Mouse (Mus musculus) left cerebral cortex, adult 2 months (tissue): ENCODE results near the gene Ttc23l. TPM values are rescaled to one million over a fixed set of nuclear protein-coding genes. Genes with fewer than 3 reads are reported as not detected.
A peak's percentile ranks its signal among the peaks of the same experiment; 100 is the strongest.
"Not testable (repeated sequence)": the region's sequence is repeated elsewhere in the genome, so short reads cannot be mapped to it uniquely, and the experiment has no call there.

Experiments
- DNase-seq, 2 experiments: peaks; one replicate each; pipeline ENCODE4 v3.0.0; 2021 to 2022; ENCODE audit warnings: low spot score in 2 of 2, mixed read lengths in 1 of 2; ENCODE audit errors: extremely low spot score in 1 of 2
- H3K27ac ChIP-seq: fragments of 200-600 bp; 2 replicates; pipeline ENCODE4 v1.8.1; 2022
- H3K4me3 ChIP-seq: fragments of 200-600 bp; 2 replicates; pipeline ENCODE4 v1.8.1; 2022
- CTCF ChIP-seq: fragments of 200-600 bp; IDR thresholded peaks from 2 replicates; pipeline ENCODE4 v1.8.1; 2022; ENCODE audit warnings: antibody characterized with exemption, mild to moderate bottlenecking, moderate library complexity
- intact Hi-C: fragments of 180-260 bp; cut with DNase I; formaldehyde crosslinking; loops from one replicate; pipeline ENCODE4 v1.15.1; 2025
- total RNA-seq, 2 experiments: library from RNA; stranded (reverse); gene quantifications; 2 replicates each; pipeline ENCODE4 v1.2.3; 2021

Gene Ttc23l
- total RNA-seq, 2 experiments from 2014 or later: not detected

- intact Hi-C loops: loop anchor here (1.0 to 5.0 kb wide), 3 partner anchors 372 to 481 kb away; partner anchors contain the start of gene Amacr
- peak; percentile 44 to 57 for DNase-seq
- no peak overlapping the region for H3K4me3 ChIP-seq
- peak; percentile 88 for TF ChIP-seq CTCF
- H3K27ac ChIP-seq: no peak overlapping the region
Measured at GRCm38 (mm10) chr15:10500838-10501719, 57.4 kb downstream of the Ttc23l start.

- no peak overlapping the region for H3K4me3 ChIP-seq
- intact Hi-C loops: loop anchor here (2.0 to 5.0 kb wide), 2 partner anchors 373 to 482 kb away; partner anchors contain the start of gene Amacr
- no peak for DNase-seq
- no peak overlapping the region for H3K27ac ChIP-seq
- TF ChIP-seq CTCF: no peak
Measured at GRCm38 (mm10) chr15:10500035-10500434, 58.4 kb downstream of the Ttc23l start.

GRCm38 (mm10) chr15:10499593-10499992 is 58.9 kb downstream of the Ttc23l start:
- DNase-seq: no peak
- TF ChIP-seq CTCF: no peak
- H3K4me3 ChIP-seq: no peak overlapping the region
- no peak overlapping the region for H3K27ac ChIP-seq
- intact Hi-C loops: loop anchor here (10.0 kb wide), 1 partner anchor 885 kb away; no protein-coding TSS in a partner anchor

- DNase-seq, H3K27ac ChIP-seq, H3K4me3 ChIP-seq: not testable (repeated sequence)
- intact Hi-C loops: loop anchor here (10.0 kb wide), 1 partner anchor 888 kb away; no protein-coding TSS in a partner anchor
Measured at GRCm38 (mm10) chr15:10496696-10497095, 61.8 kb downstream of the Ttc23l start.

GRCm38 (mm10) chr15:10495944-10496343 is 62.5 kb downstream of the Ttc23l start:
- Histone ChIP-seq H3K27ac (no peak overlapping the region), H3K4me3 (no peak overlapping the region)
- no peak for TF ChIP-seq CTCF
- no peak for DNase-seq
- intact Hi-C loops: loop anchor here (10.0 kb wide), 1 partner anchor 889 kb away; no protein-coding TSS in a partner anchor

- Histone ChIP-seq H3K4me3 (no peak overlapping the region), H3K27ac (peak overlapping the region; percentile 62)
- no peak for TF ChIP-seq CTCF
- DNase-seq: no peak
- intact Hi-C loops: loop anchor here (10.0 kb wide), 1 partner anchor 895 kb away; no protein-coding TSS in a partner anchor
Measured at GRCm38 (mm10) chr15:10490101-10490500, 68.4 kb downstream of the Ttc23l start.

GRCm38 (mm10) chr15:10487246-10487645 is 71.2 kb downstream of the Ttc23l start:
- no peak for DNase-seq
- intact Hi-C loops: loop anchor here (5.0 kb wide), 2 partner anchors 495 to 1345 kb away; partner anchors contain the start of genes Amacr and Lmbrd2
- peak; percentile 6 for TF ChIP-seq CTCF
- no peak overlapping the region for H3K27ac ChIP-seq
- H3K4me3 ChIP-seq: no peak overlapping the region

GRCm38 (mm10) chr15:10486365-10486839 is 72.1 kb downstream of the Ttc23l start:
- intact Hi-C loops: loop anchor here (1.0 to 5.0 kb wide), 3 partner anchors 16 to 1344 kb away; partner anchors contain the start of genes Amacr, Dnajc21 and Lmbrd2
- no peak for DNase-seq
- peak overlapping the region; percentile 72 for H3K4me3 ChIP-seq
- no peak for TF ChIP-seq CTCF
- peak overlapping the region; percentile 83 for H3K27ac ChIP-seq

GRCm38 (mm10) chr15:10485484-10486364 is 72.7 kb downstream of the Ttc23l start, which contains the start of the genes Brix1 and Rad1:
Gene Brix1 (minus strand): TSS chr15:10485947.
Gene Rad1 (plus strand): TSS chr15:10486018.
- DNase-seq: peak; percentile 92 to 96
- TF ChIP-seq CTCF: no peak; the same call in 1 of the 2 replicates
- intact Hi-C loops: loop anchor here (1.0 to 5.0 kb wide), 3 partner anchors 15 to 1343 kb away; partner anchors contain the start of genes Amacr, Dnajc21 and Lmbrd2
- Histone ChIP-seq H3K4me3 (peak within 1 kb of the TSS; percentile 72), H3K27ac (peak within 1 kb of the TSS; percentile 84)

- no peak for TF ChIP-seq CTCF
- intact Hi-C loops: loop anchor here (1.0 to 10.0 kb wide), 2 partner anchors 15 to 1016 kb away; partner anchors contain the start of gene Rad1
- Histone ChIP-seq H3K27ac (peak overlapping the region; percentile 73; the same call in 1 of the 2 replicates), H3K4me3 (peak overlapping the region; percentile 57)
- no peak for DNase-seq
Measured at GRCm38 (mm10) chr15:10470941-10471340, 87.5 kb downstream of the Ttc23l start.
